Mouse (Mus musculus) ES-E14 (cell line): ENCODE measurements around the gene Raver1.

Source experiments
- CHD2 ChIP-seq: IDR thresholded peaks from 2 replicates; pipeline ENCODE4 v1.6.1; 2014; ENCODE audit warnings: mild to moderate bottlenecking, low read depth, low read length, inconsistent platforms
- ZC3H11A ChIP-seq: IDR thresholded peaks from 2 replicates; pipeline ENCODE4 v1.6.1; 2012; ENCODE audit warnings: low read depth, mild to moderate bottlenecking, inconsistent platforms, low read length, borderline replicate concordance

DNA sequence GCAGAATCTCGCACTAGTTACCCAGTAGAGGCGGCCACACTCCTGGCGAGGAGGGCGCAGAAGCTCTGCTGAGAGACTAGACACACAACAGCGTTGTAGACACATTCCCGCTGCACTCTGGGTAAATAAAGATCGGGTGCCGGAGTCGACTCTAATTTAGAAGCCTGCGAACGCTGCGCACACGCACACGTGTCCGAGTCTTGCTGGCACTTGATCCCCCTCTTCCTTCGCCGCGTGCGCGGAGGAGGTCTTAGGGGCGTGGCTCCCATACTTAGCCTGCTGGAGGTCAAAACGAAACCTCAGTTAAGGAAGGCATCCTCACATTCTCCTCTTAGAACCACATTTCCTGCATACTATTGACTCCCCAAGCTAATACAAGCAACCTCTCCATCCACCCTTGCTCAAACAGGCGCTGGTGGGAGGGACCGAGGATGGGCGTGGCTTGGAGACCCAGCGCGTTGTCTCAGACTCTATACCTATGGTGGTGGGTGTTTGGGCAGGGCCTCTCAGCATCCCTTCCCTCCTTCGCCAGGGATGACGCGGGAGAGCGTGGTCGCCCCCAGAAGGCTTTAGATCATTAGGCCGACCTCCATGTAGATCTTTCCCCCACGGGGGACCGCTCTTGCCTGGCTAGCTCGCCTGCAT lies 60.4 kb downstream of the Raver1 start:
- TF ChIP-seq ZC3H11A (no peak), CHD2 (no peak)
